In genomic region chr17:83741243-83741642, GRCm38 (mm10) we compare ENCODE assay signal across 23 mouse cellular contexts. TPM values are rescaled to one million over a fixed set of nuclear protein-coding genes. Genes with fewer than 3 reads are reported as not detected.
DNase-seq lines count a peak whose midpoint lies in the region; ATAC-seq and TF ChIP-seq lines count a peak whose summit lies in the region.
"Had no signal": no experiment of that assay in that cellular context is flagged by ENCODE, and none has a peak within 500 bp of the region (broad histone marks: within the 10 kb centered on the region; RNA-seq: fewer than 3 reads in every experiment).

No protein-coding gene starts in this region.

- H3K36me3 ChIP-seq in forebrain, embryonic 15.5 days, result no peaks in the 10 kb centered on the region; the same call in 1 of the 2 replicates
- H3K36me3 ChIP-seq in forebrain, embryonic 10.5 days (replicated peaks), result peaks cover 35% of the 10 kb centered on the region
- H3K36me3 ChIP-seq in lung, postnatal 0 days (ENCODE audit: insufficient read depth, low read length), result no peaks in the 10 kb centered on the region

- no peak for ATAC-seq in forebrain, embryonic 15.5 days (replicated peaks)
- peak; percentile 54 for ATAC-seq in lung, postnatal 0 days
- ATAC-seq: intestine, embryonic 15.5 days; liver, postnatal 0 days had no signal

- no peaks in the 10 kb centered on the region for H3K9me3 ChIP-seq in forebrain, embryonic 15.5 days
- H3K9me3 ChIP-seq in forebrain, embryonic 10.5 days, result peaks cover 13% of the 10 kb centered on the region; the same call in 1 of the 2 replicates
- H3K9me3 ChIP-seq in lung, postnatal 0 days (ENCODE audit: low read length), result 0 out of 2 replicates have a peak, but pooled peaks cover 3% of the 10 kb centered on the region
- H3K9me3 ChIP-seq: embryonic facial prominence, embryonic 12.5 days; intestine, embryonic 15.5 days; stomach, embryonic 15.5 days had no signal

- WGBS in forebrain, embryonic 15.5 days, result 46% methylated on average over 6 of the region's 6 CpGs
- 82% methylated on average over 6 of the region's 6 CpGs for WGBS in forebrain, embryonic 10.5 days
- 39% methylated on average over 6 of the region's 6 CpGs for WGBS in lung, postnatal 0 days
- WGBS in lung, adult 2 months, result 39% methylated on average over 6 of the region's 6 CpGs
- 23% methylated on average over 6 of the region's 6 CpGs for WGBS in olfactory bulb, adult 2 months

- H3K4me1 ChIP-seq in forebrain, embryonic 15.5 days, result peaks cover 15% of the 10 kb centered on the region
- H3K4me1 ChIP-seq in forebrain, embryonic 10.5 days, result peaks cover 16% of the 10 kb centered on the region
- H3K4me1 ChIP-seq in lung, postnatal 0 days (ENCODE audit: insufficient read depth, low read depth, low read length), result no peaks in the 10 kb centered on the region
- H3K4me1 ChIP-seq in lung, adult 2 months (ENCODE audit: control insufficient read depth, insufficient read depth, low read length), result no peaks in the 10 kb centered on the region
- H3K4me1 ChIP-seq in olfactory bulb, adult 2 months (ENCODE audit: control insufficient read depth, insufficient read depth, low read length), result peaks cover 11% of the 10 kb centered on the region
- H3K4me1 ChIP-seq: embryonic facial prominence, embryonic 12.5 days; intestine, embryonic 15.5 days; limb, embryonic 12.5 days; neural tube, embryonic 12.5 days; stomach, embryonic 15.5 days had no signal

- H3K27me3 ChIP-seq in forebrain, embryonic 15.5 days, result no peaks in the 10 kb centered on the region
- no peaks in the 10 kb centered on the region for H3K27me3 ChIP-seq in forebrain, embryonic 10.5 days (ENCODE audit: poor library complexity, severe bottlenecking)
- no peaks in the 10 kb centered on the region for H3K27me3 ChIP-seq in lung, postnatal 0 days (replicated peaks; ENCODE audit: insufficient read depth, low read length)
- H3K27me3 ChIP-seq: embryonic facial prominence, embryonic 12.5 days; intestine, embryonic 15.5 days; limb, embryonic 12.5 days; neural tube, embryonic 12.5 days; stomach, embryonic 15.5 days had no signal

- TF ChIP-seq CTCF in lung, postnatal 0 days (IDR thresholded peaks at IDR 0.05), result no peak
- no peak for TF ChIP-seq CTCF in lung, adult 2 months (IDR thresholded peaks at IDR 0.05; ENCODE audit: insufficient read depth, low read length)
- TF ChIP-seq CTCF in olfactory bulb, adult 2 months (IDR thresholded peaks at IDR 0.05; ENCODE audit: insufficient read depth, low read depth, low read length), result no peak

- TF ChIP-seq EP300 in lung, postnatal 0 days (IDR thresholded peaks at IDR 0.05), result no peak

- no peak overlapping the region for H3K4me2 ChIP-seq in forebrain, embryonic 15.5 days (replicated peaks)
- no peak overlapping the region for H3K4me2 ChIP-seq in lung, postnatal 0 days (replicated peaks; ENCODE audit: low read depth, low read length)
- H3K4me2 ChIP-seq: embryonic facial prominence, embryonic 12.5 days; hindbrain, embryonic 14.5 days; intestine, embryonic 15.5 days; limb, embryonic 12.5 days; liver, embryonic 11.5 days; midbrain, embryonic 11.5 days; neural tube, embryonic 12.5 days; stomach, embryonic 15.5 days had no signal

- no peak overlapping the region for H3K9ac ChIP-seq in forebrain, embryonic 15.5 days (replicated peaks)
- H3K9ac ChIP-seq in lung, postnatal 0 days (replicated peaks; ENCODE audit: low read depth), result no peak overlapping the region
- H3K9ac ChIP-seq: embryonic facial prominence, embryonic 12.5 days; hindbrain, embryonic 14.5 days; intestine, embryonic 15.5 days; limb, embryonic 12.5 days; liver, postnatal 0 days; neural tube, embryonic 12.5 days; stomach, embryonic 15.5 days had no signal

- H3K27ac ChIP-seq in forebrain, embryonic 15.5 days (replicated peaks), result peak overlapping the region; percentile 83
- no peak overlapping the region for H3K27ac ChIP-seq in forebrain, embryonic 10.5 days
- H3K27ac ChIP-seq in lung, postnatal 0 days (ENCODE audit: low read length), result no peak overlapping the region
- H3K27ac ChIP-seq in olfactory bulb, adult 2 months (ENCODE audit: insufficient read depth, low read depth, low read length), result peak overlapping the region; percentile 81
- H3K27ac ChIP-seq: embryonic facial prominence, embryonic 12.5 days; hindbrain, embryonic 14.5 days; intestine, embryonic 15.5 days; limb, embryonic 12.5 days; neural tube, embryonic 12.5 days; stomach, embryonic 15.5 days had no signal

- DNase-seq in forebrain, embryonic 10.5 days (ENCODE audit: extremely low spot score, low spot score), result no peak
- no peak for DNase-seq in lung, postnatal 0 days (ENCODE audit: low spot score)
- no peak for DNase-seq in lung, adult 2 months
- peak; percentile 55 for DNase-seq in cerebellum, adult 9-10 months
- DNase-seq in adrenal gland, adult 18-20 months (ENCODE audit: low spot score in 2 of 2), result no peak
- DNase-seq: adrenal gland, adult 8-10 months; heart, postnatal 4 days; kidney, adult 8-10 months; kidney, postnatal 10 days; liver, postnatal 0 days; lung, postnatal 14 days; right cerebral cortex, postnatal 4 days; thymus, adult 2 months had no signal

- no peak for TF ChIP-seq POLR2A in lung, adult 2 months (IDR thresholded peaks at IDR 0.05; ENCODE audit: borderline replicate concordance, extremely low read depth, low read depth, low read length)
- no peak for TF ChIP-seq POLR2A in olfactory bulb, adult 2 months (IDR thresholded peaks at IDR 0.05; ENCODE audit: insufficient read depth, low read depth, low read length)

- H3K4me3 ChIP-seq in forebrain, embryonic 15.5 days, result no peak overlapping the region
- no peak overlapping the region for H3K4me3 ChIP-seq in forebrain, embryonic 10.5 days
- H3K4me3 ChIP-seq in lung, postnatal 0 days (ENCODE audit: low read depth, low read length), result no peak overlapping the region
- H3K4me3 ChIP-seq in lung, adult 2 months (replicated peaks; ENCODE audit: extremely low read depth, low read depth, low read length), result no peak overlapping the region
- H3K4me3 ChIP-seq in olfactory bulb, adult 2 months (ENCODE audit: insufficient read depth, low read depth, low read length), result no peak overlapping the region
- H3K4me3 ChIP-seq: embryonic facial prominence, embryonic 12.5 days; intestine, embryonic 15.5 days; limb, embryonic 12.5 days; neural tube, embryonic 12.5 days; stomach, embryonic 15.5 days had no signal

RNA-seq across cellular contexts. Expression of gene Mta3, which starts 35.3 kb away (rescaled TPM):
- 37.9 and 39.7 TPM in 2 replicates for polyA plus RNA-seq in forebrain, embryonic 15.5 days (2015; fragmentation: Nextera tagmentation; extraction: Ambion mirVana)
- 31.8 and 34.0 TPM in 2 replicates for polyA plus RNA-seq in forebrain, embryonic 10.5 days (2016; fragmentation: Nextera tagmentation; extraction: Ambion mirVana)
- 32.0 and 40.0 TPM in 2 replicates for polyA plus RNA-seq in lung, postnatal 0 days (2015; fragmentation: Nextera tagmentation; extraction: Ambion mirVana)
- polyA plus RNA-seq in lung, adult 2 months (2012; rRNA removed), result 30.2 and 34.9 TPM in 2 replicates
- polyA plus RNA-seq in olfactory bulb, adult 2 months (2012; ENCODE audit: insufficient read depth, insufficient read length, low replicate concordance, missing spikeins), result not detected in 2 replicates
- total RNA-seq in adrenal gland, adult 18-20 months (2021), result 10 to 100 TPM; 44.2 to 52.3 TPM

Comparison
In these comparisons a context has a peak if more than half of its experiments do, and no peak if none do; other contexts are left out.
1. H3K27ac ChIP-seq: peak in forebrain, embryonic 15.5 days (single experiment) and olfactory bulb, adult 2 months (single experiment); none in forebrain, embryonic 10.5 days (single experiment) and lung, postnatal 0 days (single experiment).